Mouse (Mus musculus) megakaryocyte, embryonic 14.5 days (primary cell): ENCODE results near the gene Trim54.

Source experiments
- FLI1 ChIP-seq: IDR thresholded peaks from 2 replicates; pipeline ENCODE4 v1.6.1; 2012; ENCODE audit warnings: low read length, inconsistent platforms, mixed read lengths
- GATA1 ChIP-seq: IDR thresholded peaks from 3 replicates; pipeline ENCODE4 v1.6.1; 2012; ENCODE audit warnings: mixed read lengths, low read length, inconsistent platforms, borderline replicate concordance

DNA sequence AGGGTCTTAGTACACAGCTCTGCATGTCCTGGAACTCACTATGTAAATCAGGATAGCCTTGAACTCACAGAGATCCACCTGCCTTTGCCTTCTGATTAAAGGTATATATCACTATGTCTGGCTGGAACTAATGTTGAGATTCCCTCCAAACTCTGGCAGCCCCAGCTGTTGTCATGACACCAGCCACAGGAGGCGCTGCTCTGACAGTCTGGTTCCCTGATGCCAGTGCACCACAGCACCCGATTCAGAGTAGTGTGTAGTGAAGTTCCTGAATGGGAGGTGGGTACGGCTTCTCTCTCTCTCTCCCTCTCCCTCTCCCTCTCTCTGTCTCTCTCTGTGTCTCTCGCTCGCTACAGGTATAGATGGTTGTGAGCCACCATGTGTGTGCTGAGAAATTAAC, 34.2 kb upstream of the Trim54 start:
- no peak for TF ChIP-seq GATA1
- no peak for TF ChIP-seq FLI1
